Mouse (Mus musculus) kidney, adult 2 months (tissue): ENCODE measurements around the gene Mrtfb.

Source experiments
- CTCF ChIP-seq: fragments of 200-500 bp; conservative IDR thresholded peaks from 2 replicates; pipeline ENCODE4 v1.5.1; 2011; ENCODE audit warnings: low read depth, mild to moderate bottlenecking, control low read depth, low read length, moderate library complexity, mixed read lengths; ENCODE audit not compliant: insufficient read depth, insufficient read length
- POLR2A ChIP-seq: fragments of 200-500 bp; IDR thresholded peaks from one replicate; pipeline ENCODE4 v1.6.1; 2011; ENCODE audit warnings: low read depth, low read length, control low read depth

DNA sequence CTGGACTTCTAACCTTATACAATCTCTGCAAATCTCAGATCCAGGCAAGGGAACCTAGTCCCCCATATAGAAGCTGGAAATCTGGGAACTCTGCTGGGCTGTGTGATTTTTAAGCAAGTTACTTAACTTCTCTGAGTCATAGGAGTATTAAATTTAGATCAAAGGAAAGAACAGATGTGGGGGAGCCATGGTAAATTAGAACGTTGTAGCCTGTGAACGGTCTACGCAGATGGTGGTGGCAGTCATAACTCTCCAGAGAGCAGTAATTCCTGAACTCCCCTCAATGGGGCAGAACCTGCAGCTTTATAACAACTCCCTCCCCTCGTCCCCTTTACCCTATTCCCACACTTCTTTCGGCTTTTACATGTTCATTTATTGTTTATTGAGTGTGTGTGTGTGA lies 48.6 kb upstream of the Mrtfb start:
- TF ChIP-seq CTCF = no peak
- no peak for TF ChIP-seq POLR2A
